Mouse (Mus musculus) layer of hippocampus, adult 9-11 months (tissue): ENCODE measurements around the gene U2surp.

ENCODE experiments used
- DNase-seq: peaks from one replicate; pipeline ENCODE4 v3.0.0; 2022

U2surp gene

DNA sequence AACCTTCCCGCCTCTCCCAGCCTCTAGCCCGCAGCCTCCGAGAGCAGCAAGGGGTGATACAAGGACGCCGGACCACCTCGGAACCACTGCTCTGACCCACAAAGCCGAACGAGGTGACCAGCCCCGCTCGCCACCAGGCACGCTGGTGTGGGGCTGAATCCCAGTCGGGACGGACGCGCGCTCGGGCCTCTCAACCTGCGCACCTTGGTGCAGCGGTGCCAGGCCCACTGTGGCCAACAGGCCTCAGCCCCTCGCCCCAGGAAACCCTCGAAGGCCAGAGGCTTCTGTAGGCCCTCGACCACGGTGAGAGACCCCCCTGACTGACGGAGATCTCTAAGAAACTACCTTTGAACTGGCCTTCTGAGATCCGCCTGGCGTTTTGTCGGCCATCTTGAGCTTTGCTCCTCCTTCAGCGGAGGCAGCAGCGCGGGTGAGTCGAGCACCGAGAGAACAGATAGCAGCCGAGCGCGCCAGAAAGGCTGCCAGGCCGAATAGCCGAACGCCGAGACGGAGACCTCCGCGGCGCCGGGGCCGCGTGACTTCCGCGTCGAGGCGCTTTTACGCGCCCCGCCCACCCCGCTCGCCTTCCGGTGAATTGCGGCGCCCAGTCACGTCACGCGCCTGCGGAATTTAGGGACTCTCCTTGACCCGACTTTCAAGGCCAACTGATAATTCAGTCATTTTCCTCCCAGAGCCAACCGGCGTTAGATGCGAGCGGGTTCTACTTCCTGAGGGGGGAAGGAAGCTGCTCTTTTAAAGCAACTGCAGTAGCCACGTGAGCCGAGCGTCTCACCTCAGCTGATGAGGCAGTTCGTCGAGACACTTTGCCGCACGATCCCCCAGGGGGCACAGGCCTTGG, at the start of gene U2surp:
Gene U2surp (minus strand): TSS at position 525 of the 859 bp plus-strand sequence.
- DNase-seq = peak; percentile 97

DNA sequence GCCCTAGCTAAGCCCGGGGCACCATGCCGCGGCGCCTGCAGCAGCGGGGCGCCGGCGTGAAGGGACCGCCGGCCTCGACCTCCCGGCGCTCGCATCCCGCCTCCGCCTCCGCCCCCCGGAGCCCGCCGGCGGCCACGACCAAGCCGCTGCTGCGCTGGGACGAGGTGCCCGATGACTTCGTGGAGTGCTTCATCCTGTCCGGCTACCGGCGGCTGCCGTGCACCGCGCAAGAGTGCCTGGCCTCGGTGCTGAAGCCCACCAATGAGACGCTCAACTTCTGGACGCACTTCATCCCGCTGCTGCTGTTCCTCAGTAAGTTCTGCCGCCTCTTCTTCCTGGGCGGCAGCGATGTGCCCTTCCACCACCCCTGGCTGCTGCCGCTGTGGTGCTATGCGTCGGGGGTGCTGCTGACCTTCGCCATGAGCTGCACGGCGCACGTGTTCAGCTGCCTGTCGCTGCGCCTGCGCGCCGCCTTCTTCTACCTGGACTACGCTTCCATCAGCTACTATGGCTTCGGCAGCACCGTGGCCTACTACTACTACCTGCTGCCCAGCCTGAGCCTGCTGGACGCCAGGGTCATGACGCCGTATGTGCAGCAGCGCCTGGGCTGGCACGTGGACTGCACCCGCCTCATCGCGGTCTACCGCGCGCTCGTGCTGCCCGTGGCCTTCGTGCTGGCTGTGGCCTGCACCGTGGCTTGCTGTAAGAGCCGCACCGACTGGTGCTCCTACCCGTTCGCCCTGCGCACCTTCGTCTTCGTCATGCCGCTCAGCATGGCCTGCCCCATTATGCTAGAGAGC, 48.3 kb upstream of the U2surp start:
- DNase-seq = peak; percentile 56

DNA sequence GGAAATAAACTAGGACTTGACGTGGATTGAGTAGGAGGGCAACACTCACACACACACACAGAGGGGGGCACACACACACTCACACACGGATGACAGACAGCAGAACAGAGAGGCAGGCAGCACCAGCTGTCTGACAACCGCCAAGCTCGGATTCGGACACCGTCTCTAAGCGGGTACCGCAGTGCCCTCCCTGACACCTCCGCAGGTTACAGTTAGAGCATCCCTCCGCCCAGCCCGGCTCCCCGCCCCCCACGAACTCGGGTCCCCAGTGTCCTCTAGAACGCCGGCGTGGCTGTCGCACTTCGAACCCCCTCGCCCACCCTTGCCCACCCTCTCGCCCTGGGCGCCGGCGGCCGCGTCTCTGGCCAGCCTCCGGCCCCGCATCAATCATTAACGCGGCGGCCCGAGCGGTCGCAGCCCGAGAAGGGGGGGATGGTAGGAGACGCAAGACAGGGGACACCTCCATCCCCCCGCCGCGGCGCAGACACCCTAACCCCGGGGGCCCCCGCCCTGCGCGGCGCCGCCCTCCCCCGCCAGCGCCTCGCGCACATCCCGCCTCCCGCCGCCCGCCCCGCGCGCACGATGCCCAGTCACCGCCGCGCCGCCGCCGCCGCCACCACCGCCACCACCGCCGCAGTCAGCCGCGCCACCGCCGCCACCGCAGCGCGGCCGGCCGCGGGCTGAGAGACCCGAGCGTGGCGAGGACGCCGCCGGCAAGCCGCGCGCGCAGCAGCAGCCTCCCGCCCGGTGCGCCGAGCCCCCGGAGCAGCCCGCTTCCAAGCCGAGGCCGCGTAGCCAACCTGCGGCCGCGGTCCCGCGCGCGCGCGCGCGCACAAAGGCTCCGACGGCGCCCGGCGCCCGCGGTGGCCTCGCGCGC, 47.5 kb upstream of the U2surp start, which contains the start of gene Paqr9:
Gene Paqr9 (plus strand): TSS at position 599 of the 877 bp plus-strand sequence.
- peak; percentile 41 for DNase-seq

DNA sequence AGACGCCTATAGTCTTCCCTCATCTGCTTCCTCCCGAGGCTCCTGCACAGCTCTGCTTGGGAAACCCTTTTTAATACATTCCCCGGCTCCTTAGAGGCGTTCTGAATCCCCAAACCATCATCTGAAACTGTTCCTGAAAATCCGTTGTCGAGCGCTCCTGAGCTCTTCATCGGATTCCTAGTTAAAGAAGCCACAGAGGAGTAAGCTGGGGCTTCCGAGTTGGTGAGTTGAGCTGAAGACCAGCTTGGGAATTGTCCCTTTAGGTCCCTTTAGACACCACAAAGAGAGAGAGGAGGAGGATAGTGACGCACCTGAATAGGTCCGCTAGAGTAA, 46.9 kb upstream of the U2surp start:
- no peak for DNase-seq

DNA sequence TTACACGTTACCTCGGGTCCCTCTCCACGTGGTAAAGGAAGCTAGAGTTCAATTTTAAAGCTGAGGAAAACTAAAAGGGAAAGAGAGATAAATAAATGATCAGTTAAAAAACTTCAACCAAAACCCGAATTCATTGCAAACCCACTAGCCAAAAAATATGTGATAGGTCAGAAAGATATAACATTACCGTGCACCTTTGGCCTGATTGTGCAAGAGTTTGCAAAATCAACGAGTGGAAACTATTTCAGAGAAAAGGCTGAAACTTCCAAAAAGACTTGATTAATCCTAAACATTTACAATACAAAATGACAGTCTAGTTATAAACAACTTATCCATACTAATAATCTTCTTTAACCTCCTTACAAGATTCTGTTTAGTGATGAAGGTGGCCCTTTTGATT, 45.9 kb upstream of the U2surp start:
- DNase-seq = no peak

DNA sequence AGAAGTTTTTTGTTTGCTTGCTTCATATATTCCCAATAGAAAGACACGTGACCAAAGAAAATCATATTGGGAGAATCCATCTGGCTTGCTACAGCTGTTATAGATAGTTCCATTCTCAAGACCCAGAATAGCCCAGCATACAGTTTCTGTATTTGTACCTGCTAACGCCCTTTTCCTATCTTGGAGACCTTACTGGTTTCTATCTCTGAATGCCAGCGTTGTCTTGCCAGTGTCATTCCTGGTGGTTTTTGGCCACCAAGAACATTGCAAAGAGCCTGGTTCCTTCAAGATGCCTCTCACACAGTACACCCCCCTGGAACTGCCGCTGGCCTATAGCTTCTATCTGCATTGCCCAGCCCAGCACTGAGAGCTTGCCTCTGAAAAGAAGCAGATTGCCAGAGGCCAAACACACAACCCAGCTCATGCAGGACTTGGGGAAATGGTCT, 44.3 kb upstream of the U2surp start:
- no peak for DNase-seq

DNA sequence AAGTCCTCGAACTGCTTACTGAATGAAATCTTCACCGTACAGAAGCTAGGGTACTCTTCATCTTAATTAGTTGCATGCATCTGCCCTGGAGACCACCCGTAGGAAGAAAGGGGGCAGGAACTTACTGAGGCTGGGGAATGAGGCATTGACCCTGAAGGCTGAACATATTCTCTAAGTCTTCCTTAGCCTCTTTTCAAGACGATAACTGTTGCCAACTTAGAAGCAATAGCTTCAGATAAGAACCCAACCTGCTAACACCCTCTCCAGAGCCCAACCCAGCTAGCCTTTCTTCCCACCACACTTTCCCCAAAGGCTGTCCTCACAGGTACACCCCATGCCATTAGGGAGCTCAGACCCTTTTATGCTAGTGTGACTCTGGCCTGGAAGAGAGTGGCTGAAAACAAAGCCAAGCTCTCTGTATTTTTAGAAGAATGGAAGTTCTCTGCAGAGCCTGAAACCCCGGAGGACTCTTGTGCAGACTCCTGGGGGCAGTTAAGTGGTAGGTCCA, 43.5 kb upstream of the U2surp start:
- no peak for DNase-seq

DNA sequence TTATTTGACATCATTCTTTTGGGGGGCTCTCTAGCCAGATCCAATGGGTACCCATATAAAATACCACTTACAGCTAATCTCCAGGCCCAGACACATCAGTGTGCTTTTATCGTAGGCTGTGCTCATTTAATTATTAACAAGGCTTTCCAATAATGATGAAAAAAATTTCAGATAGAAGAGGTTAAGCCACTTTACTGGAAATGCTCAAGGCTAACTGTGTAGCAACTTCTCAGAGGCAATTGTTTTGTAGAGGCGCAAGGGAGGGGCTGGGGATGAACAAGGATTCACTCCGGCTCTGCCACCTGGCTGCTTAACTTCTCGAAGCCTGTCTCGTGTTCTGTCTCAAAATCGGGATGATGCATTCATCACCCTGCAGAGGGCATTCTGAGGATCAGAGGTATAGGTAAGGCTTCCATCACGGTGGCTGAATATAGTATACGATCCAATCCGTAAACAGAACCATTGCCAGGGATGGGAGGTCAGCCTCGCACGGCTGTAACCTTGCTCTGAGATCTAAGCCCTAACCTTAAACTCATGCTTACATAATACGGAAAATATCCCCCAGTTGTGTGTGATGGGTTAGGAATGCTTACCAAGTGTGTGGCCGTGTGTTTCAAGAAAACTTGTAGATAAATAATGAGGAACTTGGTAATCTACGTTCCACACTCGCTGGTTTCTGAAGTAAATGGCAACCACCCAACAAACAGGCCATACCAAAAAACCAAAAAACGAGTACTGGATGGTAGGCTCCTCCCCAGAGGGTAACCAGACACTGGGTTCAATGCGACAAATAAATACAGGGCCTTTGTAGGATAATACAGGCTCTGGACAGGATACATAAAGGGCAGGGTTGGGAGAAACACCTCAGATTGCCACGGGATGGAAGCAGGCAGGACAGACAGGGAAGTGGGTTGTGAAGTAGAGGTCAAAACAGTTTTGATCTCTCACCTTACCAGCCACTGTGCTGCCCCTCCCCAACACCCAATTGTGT, 42.7 kb upstream of the U2surp start:
- no peak for DNase-seq

DNA sequence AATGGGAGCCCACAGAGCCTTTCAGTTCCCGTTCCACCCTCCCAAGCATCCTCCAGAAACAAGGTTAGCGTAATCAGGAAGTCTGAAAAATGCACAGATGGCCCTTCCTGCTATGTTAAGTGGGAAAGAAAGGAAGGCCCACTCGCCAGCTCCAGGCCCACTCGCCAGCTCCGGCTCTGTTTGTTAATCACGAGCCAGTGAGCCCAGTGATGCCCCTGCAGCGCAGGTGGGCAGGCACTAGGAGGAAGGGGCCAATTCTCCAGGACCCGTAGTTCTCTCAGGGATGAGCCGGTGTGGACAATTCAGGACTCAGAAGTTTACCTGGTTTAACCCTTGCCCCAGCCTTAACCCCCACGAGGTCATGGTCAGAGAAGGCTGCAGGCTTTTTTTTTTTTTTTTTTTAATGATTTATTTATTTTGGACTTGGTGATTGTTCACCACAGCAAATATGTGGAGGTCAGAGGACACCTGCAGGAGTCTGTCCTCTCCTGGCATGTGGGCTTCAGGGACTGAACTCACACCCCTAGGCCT, 40.4 kb upstream of the U2surp start:
- DNase-seq = no peak

DNA sequence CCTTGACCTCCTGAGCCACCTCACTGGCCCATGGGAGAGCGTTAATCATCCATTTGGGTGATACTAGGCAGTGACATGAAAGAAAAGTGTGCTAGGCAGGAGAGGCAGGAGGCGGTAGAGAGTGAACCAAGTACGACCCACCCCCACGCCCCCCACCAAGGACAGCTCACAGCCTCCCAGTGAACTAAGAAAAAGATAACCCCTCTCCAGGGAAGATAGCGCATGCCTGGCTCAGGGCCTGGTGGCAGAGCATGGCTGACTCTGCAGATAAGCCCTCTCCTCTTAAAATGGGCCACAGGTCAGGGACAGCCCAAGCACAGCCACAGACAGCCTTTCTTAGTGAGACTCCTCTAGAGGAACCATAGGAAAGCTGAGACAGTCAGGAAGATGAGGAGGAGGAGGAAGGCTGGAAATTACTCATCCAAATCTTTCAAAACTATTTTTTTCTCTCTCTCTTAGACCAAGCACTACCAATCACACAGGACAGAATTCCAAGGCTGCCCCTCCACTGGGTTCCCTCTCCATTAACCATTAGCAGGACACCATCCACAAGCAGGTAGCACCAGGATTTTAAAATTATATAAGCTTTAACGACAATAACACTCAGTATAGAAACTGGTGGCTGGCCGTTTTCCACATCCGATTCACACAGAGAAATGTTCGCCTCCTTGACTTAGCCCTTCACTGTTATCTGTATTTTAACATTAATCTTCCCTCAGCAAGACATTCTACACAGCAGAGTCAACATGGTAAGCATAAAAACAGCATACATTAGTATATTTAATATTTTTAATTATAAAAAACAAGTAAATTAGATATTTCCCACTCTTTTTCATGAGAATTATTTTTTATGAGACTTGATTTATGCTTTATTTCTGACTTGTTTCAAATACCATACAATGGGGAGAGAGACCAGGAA, 39.3 kb upstream of the U2surp start:
- DNase-seq = no peak

DNA sequence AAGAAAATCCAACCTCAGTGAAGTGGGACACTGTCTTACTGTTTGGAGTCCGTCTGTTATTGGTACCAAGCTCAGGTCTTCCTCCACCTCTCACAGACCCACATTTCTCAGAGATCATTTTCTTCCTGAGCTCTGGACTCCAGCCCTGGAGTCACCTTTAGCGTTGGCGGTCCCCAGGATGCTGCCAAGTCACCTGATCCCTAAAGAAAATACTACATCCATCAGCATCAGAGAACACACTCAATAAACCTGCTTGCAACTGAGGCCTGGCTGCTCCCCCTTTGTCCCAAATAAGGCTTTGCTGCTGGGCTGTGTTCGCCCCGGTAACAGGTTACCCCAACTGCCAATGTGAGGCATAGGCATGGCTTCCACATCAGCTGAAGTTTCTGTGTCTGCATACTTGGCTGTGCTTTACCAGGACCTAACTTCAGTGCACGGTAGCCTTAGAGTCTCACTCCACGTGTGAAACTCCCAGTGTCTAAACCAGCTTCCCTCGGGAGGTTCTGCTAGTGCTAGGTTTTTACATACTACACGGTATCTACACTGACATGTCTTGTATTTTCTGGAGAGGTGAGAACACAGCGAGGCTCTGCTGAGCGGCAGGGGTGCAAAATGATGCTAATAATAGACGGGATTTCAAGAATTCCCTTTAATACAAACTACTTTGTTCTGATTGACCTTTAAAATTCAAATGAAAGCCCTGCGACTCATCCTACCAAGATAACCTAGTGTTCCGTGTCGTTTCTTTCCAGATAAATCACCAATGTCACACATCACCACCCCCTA, 38.0 kb upstream of the U2surp start:
- no peak for DNase-seq

DNA sequence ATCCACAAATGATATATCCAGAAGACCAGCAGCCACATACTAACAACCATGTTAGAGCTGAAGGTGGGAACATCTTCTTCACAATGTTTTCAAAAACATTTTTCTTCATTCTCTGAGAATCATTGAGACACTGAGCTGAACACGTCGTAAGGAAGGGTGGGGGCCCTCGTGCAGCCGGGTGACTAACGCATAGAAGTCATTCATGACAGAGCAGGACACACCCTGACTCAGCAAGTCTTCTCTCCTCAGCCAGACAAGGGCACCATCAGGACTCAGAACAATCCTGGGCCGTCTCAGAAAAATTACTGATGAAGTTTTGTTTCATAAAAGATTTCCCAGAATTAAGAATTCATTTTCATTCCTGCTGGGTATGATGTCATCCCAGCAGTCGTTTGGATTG, 34.9 kb upstream of the U2surp start:
- DNase-seq = no peak

DNA sequence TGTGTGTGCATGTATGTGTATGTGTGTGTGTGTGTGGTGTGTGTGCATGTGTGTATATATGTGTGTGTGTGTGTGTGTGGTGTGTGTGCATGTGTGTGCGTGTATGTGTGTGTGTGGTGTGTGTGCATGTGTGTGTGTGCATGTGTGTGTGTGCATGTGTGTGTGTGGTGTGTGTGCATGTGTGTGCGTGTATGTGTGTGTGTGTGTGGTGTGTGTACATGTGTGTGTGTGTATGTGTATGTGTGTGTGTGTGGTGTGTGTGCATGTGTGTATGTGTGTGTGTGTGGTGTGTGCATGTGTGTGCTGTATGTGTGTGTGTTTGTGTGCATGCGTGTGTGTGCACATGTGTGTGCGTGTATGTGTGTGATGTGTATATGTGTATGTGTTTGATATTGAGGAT, 32.8 kb upstream of the U2surp start:
- DNase-seq = no peak

DNA sequence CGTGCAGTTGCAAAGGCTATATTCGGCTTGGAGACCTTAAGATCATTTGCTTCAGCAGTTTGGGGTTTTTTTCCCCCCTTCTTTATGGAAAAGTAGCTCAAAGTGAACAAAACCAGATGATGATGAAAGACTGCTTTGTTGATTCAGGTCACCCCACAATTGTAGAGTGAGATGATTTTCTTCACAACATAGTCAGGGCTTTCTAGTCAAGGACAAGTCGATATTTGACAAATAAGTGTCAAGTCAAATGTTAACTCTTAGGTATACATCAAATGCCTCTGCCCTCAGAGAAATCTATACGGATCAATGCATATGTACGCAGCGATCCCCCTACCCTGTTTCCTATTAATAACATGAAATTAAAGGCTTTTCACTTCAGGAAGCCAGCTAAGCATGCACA, 30.7 kb upstream of the U2surp start:
- DNase-seq = no peak

DNA sequence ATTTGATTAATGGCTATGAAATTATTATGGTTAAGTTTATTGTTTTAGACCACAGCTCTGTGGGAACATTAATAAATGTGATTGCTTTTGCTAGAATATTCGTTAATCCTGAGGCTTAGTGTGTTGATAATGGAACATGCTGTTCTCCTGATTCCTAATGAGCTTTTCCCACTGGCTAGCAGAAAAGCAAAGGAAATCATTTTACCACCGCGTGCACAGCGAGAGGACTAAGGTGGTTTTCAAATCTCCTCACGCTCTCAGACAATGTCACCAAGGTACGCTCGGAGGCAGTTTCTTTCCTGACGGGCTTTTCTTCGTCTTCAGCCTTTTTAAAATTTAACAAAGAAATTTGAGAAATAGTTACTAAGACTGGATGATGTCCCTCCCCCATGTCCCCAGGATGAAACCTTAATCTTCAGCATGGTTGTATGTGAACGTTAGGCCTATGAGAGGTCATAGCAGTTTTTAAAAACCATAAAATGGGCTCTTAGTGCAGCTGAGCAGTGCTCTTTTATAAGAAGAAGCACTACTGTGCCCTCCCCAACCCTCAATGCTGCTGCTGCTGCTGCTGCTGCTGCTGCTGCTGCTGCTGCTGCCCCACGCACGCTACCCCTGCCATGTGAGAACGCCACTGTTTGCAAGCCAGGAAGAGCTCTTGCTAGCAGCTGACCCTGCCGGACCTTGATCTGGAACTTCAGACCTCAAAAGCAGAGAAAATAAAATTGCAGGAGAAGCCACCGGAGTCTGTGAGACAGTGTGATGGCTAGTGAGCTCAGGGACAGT, 30.0 kb upstream of the U2surp start:
- no peak for DNase-seq

DNA sequence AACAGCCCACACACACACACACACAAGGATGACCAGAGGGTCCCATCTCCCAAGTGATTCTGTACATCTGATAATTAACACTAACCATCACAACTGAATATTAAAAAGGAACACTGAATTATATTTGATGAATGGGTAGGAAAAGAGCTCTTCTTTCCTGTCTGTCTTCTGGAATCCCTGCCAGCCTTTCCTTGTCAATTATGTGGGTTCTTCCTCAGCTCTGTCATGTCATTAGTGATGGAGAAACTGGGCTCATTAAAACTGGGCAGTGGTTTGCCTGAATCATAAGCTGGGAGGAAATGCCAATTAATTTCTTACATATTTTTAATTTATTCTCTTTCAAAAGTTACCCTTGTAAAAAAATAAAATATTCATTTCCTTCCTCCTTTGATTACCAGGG, 29.4 kb upstream of the U2surp start:
- no peak for DNase-seq

DNA sequence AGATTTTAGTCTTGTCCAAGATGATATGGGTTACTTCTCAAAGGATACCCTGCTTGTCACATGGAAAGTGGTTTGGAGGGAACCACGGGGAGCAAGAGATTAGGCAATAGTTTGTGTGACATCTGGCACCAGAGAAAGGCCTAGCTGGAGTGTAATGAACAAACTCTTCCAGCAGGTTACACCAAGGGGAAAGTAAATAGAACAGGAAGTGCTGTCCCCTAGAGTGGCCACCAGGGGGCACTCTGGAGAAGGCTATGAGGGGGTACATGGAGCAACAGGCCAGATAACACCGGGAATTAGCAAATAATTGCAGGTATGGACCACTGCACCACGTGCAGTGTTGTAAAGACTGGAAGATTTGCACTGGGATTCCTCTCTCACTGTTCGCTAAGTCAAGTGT, 28.7 kb upstream of the U2surp start:
- no peak for DNase-seq

DNA sequence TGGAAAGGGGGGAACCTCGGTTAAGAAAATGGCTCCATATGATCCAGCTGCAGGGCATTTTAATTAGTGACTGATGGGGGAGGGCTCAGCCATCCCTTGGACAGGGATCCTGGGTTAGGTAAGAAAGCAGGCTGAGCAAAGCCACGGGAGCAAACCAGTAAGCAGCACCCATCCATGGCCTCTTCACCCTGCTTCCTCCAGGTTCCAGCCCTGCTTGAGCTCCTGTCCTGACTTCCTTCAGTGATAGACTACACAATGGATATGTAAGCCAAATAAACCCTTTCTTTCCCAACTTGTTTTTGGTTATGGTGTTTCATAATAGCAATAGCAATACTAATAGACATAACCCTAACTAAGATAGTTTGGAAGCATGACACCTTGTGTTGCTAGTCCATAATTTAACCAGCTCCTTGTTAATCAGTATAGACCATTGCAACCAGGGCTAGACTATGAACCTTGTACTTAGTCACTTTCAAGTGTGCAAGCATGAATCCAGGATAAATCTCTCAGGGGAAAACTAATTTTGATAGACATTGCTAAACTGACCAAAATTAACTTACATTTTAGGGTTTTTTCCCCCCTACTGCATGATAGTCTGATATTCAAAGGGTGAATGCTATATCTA, 27.5 kb upstream of the U2surp start:
- DNase-seq = no peak
